Mouse (Mus musculus) cerebellum, adult 8-10 months (tissue): ENCODE measurements at regions not wholly inside any gene's neighbourhood (a gene's known extent, or its start where the extent isn't known, plus 50 kb on each side); places are given as distances from the start of the nearest gene placed in this dataset.
A peak's percentile ranks its signal among the peaks of the same experiment; 100 is the strongest.

Experiments
- DNase-seq: peaks from one replicate; pipeline ENCODE4 v3.0.0; 2022

GRCm38 (mm10) chr9:62220451-62220850 is 61.6 kb downstream of the Spesp1 start:
- no peak for DNase-seq

GRCm38 (mm10) chr9:62215151-62215859 is 66.7 kb downstream of the Spesp1 start:
- no peak for DNase-seq

GRCm38 (mm10) chr9:62214546-62214945 is 67.5 kb downstream of the Spesp1 start:
- no peak for DNase-seq

GRCm38 (mm10) chr9:62212615-62213014 is 69.4 kb downstream of the Spesp1 start:
- no peak for DNase-seq

GRCm38 (mm10) chr9:62210815-62211214 is 71.2 kb downstream of the Spesp1 start:
- DNase-seq: no peak

DNA sequence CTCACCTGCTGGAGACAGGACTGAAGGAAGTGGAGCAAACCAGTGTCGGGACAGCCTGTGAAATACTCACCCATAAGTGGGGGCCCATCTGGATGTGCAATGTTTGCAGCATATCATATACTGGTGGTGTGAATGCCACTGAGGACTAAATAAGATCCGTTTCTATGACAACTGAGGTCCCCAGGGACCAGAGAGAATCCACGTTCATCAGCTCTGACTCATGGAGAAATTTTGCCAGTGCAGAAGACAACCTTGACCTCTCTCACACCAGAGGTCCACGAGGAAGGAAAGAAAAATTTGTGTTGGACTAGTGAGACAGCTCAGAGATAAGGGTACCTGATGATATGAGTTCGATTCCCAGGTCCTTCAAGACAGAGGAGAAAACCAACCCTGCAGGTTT is 73.6 kb downstream of the Spesp1 start:
- no peak for DNase-seq

DNA sequence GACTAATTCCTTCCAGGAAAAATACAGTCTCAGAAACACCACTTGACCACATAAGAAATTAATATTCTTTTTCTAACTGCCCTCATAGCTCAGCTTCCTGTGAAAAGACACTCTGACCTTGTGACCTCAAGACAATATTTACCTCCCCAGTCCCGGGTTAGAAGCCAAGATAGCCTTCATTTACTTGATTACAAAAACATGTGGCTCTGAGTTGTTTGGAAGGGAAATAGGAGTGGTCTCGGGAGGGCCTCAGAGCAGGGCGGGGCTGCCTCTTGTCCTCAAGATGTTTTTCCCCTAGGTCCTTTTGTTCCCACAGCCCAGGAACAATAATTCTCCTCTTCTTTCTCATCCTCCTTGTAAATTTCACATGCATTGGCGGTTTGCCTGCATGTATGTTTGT is 76.7 kb downstream of the Spesp1 start:
- no peak for DNase-seq

DNA sequence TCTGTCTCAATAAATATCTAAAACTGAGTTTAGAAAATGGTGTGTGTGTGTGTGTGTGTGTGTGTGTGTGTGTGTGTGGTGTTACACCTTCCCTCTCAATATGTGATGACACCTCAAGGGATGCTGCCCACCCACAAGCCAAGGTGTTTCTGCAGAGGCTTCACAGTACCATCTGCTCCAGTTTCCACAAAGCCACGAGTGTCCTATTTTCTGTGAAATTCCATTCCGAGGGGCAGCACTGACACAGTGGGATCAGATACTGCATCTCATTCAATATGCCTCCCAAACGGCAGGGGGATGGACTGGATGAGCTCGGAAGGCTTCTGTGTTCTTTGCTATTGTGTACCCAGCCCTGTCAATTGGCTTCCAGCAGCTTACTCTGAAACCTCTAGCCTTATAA is 78.5 kb downstream of the Spesp1 start:
- no peak for DNase-seq

- DNase-seq: no peak
Measured at GRCm38 (mm10) chr9:62202331-62202730, 79.7 kb downstream of the Spesp1 start.

DNA sequence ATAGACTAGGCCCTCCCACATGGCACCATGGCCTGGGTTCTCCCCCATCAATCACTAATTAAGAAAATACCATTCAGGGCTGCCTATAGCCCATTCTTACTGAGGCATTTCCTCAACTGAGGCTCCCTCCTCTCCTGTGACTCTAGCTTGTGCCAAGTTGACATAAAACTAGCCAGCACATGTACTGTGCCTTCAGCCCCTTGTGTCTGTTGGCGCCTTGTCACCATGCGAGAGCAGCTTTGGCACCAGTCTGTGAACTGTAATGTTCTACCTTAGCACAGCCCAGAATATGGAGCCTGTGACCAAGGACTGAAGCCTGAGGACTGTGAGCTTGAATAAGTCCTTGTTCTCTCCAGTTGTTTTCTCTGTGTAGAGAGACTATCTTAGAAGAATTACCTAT is 75.0 kb upstream of the Glce start:
- DNase-seq: no peak

DNA sequence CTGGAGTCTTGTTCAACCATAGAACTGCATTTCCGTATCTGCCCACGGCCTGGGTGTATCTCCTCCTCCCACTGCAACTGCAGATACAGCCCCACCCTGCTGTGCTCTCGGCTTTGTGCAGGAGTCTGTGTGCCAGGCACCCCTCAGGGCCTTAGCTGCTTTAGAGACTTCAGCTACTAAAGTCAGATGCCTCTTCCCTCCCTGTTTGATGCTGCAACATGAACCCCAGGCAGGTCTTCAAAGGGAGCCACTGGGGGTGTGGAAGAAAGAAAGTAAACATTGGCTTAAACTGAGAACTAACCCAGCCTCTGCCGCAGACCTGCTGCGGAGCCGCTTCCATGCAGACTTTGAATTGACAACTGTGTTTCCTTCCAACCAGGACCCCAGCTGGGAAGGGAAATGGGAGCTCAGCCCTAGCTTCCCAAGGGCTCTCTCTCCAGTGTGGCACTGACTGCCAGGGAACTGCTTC is 70.0 kb upstream of the Glce start:
- no peak for DNase-seq

- DNase-seq: no peak
Measured at GRCm38 (mm10) chr9:62190474-62190873, 68.0 kb upstream of the Glce start.

DNA sequence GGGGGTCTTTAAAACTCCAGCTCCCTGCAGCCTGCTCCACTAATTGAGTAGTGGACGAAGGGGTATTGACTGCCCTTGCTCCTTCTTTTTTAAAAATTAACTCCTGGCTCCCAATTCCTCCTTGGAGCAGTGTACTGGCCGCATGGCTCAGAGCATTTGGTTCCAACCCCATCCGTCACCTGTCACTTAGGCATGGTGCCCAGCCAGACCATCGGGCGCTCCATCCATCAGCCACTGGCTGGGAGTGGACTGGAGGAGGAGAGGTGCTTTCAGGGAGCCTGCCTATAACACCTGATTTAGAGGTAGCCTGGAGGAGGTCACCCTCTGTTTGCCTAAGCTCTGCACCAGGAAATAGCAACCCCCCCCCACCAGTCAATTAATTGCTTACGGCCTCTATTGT is 66.4 kb upstream of the Glce start:
- peak; percentile 90 for DNase-seq

DNA sequence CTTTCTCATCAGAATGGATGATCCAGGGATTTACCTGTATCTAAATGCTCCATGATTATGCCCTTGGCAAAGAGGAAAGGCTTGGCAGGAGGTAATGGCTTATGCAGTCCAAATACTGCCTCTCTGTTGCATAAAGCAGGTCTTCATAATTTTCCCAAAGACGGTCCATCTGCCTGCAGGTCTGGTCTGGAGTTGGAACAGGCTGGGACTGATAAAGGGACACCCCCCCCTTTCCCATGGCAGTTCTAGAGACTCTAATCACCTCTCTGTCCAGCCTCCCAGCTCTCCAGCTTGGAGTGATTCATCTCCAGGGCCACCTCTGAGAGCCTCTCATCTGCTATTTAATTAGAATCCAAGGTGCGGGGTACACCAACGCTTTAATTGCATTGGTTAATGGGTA is 65.9 kb upstream of the Glce start:
- DNase-seq: peak; percentile 72

GRCm38 (mm10) chr9:62186886-62187285 is 64.4 kb upstream of the Glce start:
- DNase-seq: no peak

DNA sequence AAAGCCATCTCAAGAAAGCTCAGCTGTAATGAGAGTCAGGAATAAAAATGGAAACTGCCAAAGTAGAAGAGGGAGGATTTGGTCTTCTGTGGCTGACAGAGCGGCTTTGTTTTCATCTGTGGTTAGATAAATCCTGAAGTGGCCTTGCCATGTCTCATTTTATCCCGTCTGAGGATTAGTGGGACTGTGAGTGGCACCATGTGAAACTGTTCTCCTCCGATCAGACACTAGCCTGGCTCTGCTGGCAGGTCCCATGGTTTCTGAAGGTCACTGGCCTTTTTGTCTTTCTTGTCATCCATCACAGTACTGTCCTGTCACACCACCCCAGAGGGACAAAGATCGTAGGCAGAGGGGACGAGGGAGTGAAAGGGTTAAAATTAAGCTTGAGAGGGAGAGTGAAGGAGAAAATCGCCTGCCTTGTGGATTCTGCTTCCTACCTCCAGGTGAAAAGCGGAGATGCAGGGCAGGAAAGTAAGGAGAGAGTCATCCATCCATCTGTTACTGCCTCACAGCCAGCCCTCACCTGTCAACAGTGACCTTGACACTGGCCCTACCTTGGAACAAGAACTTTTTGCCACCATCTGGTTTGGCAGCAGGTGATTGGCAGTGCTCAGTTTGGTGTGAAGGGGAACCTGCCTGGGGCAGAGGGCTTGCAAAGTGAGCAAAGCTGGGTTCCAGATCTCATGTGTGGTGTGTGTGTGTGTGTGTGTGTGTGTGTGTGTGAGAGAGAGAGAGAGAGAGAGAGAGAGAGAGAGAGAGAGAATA is 63.2 kb upstream of the Glce start:
- DNase-seq: peak; percentile 28

- DNase-seq: no peak
Measured at GRCm38 (mm10) chr9:62181182-62181830, 58.9 kb upstream of the Glce start.

GRCm38 (mm10) chr9:62180456-62181181 is 58.2 kb upstream of the Glce start:
- DNase-seq: no peak

GRCm38 (mm10) chr9:62174651-62175050 is 52.2 kb upstream of the Glce start:
- DNase-seq: no peak
